Mouse (Mus musculus) cortical plate, adult 2 months (tissue): ENCODE measurements around the gene Bola1. TPM values are rescaled to one million over a fixed set of nuclear protein-coding genes. Genes with fewer than 3 reads are reported as not detected.

ENCODE experiments used
- H3K27ac ChIP-seq: fragments of 200-500 bp; 2 replicates; pipeline ENCODE4 v1.5.1; 2012; ENCODE audit warnings: low read length, control low read depth, inconsistent platforms; ENCODE audit not compliant: insufficient read depth
- H3K4me1 ChIP-seq: fragments of 200-500 bp; 2 replicates; pipeline ENCODE4 v1.6.1; 2011; ENCODE audit warnings: low read length; ENCODE audit not compliant: control insufficient read depth, insufficient read depth
- H3K4me3 ChIP-seq: fragments of 200-500 bp; 2 replicates; pipeline ENCODE4 v1.5.1; 2011; ENCODE audit warnings: mild to moderate bottlenecking, low read length, control low read depth; ENCODE audit not compliant: insufficient read depth
- CTCF ChIP-seq: fragments of 200-500 bp; IDR thresholded peaks from 2 replicates; pipeline ENCODE4 v1.5.1; 2011; ENCODE audit warnings: mild to moderate bottlenecking, control low read depth, low read length; ENCODE audit not compliant: insufficient read depth; ENCODE audit errors: extremely low read depth
- POLR2A ChIP-seq: fragments of 200-500 bp; IDR thresholded peaks from 2 replicates; pipeline ENCODE4 v1.6.1; 2011; ENCODE audit warnings: mild to moderate bottlenecking, low read length, control low read depth; ENCODE audit not compliant: insufficient read depth; ENCODE audit errors: extremely low read depth
- polyA plus RNA-seq: library from polyadenylated mRNA; depleted of rRNA; stranded (reverse); fragments of >200 nt; gene quantifications from 2 replicates; pipeline ENCODE4 v1.2.3, GENCODE M21; 2012; rRNA removed

The Bola1 gene
- polyA plus RNA-seq, 1 experiment = 29.9 TPM

GRCm38 (mm10) chr3:96159820-96160219, 59.7 kb downstream of the Bola1 start:
- Histone ChIP-seq H3K27ac (no peak overlapping the region), H3K4me1 (peaks cover 10% of the 10 kb centered on the region; the same call in 1 of the 2 replicates), H3K4me3 (no peak overlapping the region)
- no peak for TF ChIP-seq CTCF
- TF ChIP-seq POLR2A = no peak

GRCm38 (mm10) chr3:96155501-96155900, 64.0 kb downstream of the Bola1 start:
- Histone ChIP-seq H3K4me3 (no peak overlapping the region), H3K27ac (no peak overlapping the region), H3K4me1 (peaks cover 5% of the 10 kb centered on the region; the same call in 1 of the 2 replicates)
- TF ChIP-seq CTCF (no peak), POLR2A (no peak)

GRCm38 (mm10) chr3:96152611-96153010, 66.9 kb downstream of the Bola1 start:
- no peak overlapping the region for H3K4me3 ChIP-seq
- no peak overlapping the region for H3K27ac ChIP-seq
- H3K4me1 ChIP-seq = no peaks in the 10 kb centered on the region
- no peak for TF ChIP-seq CTCF
- no peak for TF ChIP-seq POLR2A

- TF ChIP-seq POLR2A (no peak), CTCF (no peak)
- Histone ChIP-seq H3K4me1 (no peaks in the 10 kb centered on the region), H3K27ac (no peak overlapping the region), H3K4me3 (no peak overlapping the region)
These were observed 67.7 kb downstream of the Bola1 start for GRCm38 (mm10) chr3:96151836-96152235.

GRCm38 (mm10) chr3:96147950-96148349, 71.6 kb downstream of the Bola1 start:
- Histone ChIP-seq H3K4me3 (no peak overlapping the region), H3K4me1 (no peaks in the 10 kb centered on the region), H3K27ac (no peak overlapping the region)
- TF ChIP-seq CTCF (peak; percentile 47), POLR2A (no peak)

Other genes starting within 250 kb of the Bola1 start
- 133 and 134 TPM in 2 replicates for gene Plekho1, start 223.7 kb downstream of the Bola1 start, polyA plus RNA-seq
- gene Vps45, start 161.2 kb downstream of the Bola1 start, polyA plus RNA-seq = 29.9 and 32.1 TPM in 2 replicates
- 17.3 and 19.9 TPM in 2 replicates for gene Otud7b, start 115.2 kb downstream of the Bola1 start, polyA plus RNA-seq
- gene Mtmr11, start 57.7 kb downstream of the Bola1 start, polyA plus RNA-seq = 13.4 and 14.0 TPM in 2 replicates
- 46.0 and 51.1 TPM in 2 replicates for gene Sf3b4, start 47.4 kb downstream of the Bola1 start, polyA plus RNA-seq
- gene Sv2a, start 38.6 kb downstream of the Bola1 start, polyA plus RNA-seq = 279 and 292 TPM in 2 replicates
- gene Hist2h2ab, start 156 bp upstream of the Bola1 start, polyA plus RNA-seq = 1.3 and 2.7 TPM in 2 replicates
- 1.9 and 4.6 TPM in 2 replicates for gene Hist2h2ac, start 1.2 kb upstream of the Bola1 start, polyA plus RNA-seq
- 7.7 TPM in 2 replicates for gene Hist2h2be, start 1.4 kb upstream of the Bola1 start, polyA plus RNA-seq
- gene Hist2h3c2, start 19.4 kb upstream of the Bola1 start, polyA plus RNA-seq = 9.2 and 10.1 TPM in 2 replicates
- 5.5 and 18.0 TPM in 2 replicates for gene Hist2h2aa2, start 20.6 kb upstream of the Bola1 start, polyA plus RNA-seq
- 137 and 156 TPM in 2 replicates for gene Hist2h2aa1, start 25.8 kb upstream of the Bola1 start, polyA plus RNA-seq
- gene Hist2h3c1, start 27.0 kb upstream of the Bola1 start, polyA plus RNA-seq = not detected in 2 replicates
- 3.1 and 3.6 TPM in 2 replicates for gene Hist2h4, start 43.6 kb upstream of the Bola1 start, polyA plus RNA-seq
- 3.3 and 9.5 TPM in 2 replicates for gene Hist2h3b, start 48.9 kb upstream of the Bola1 start, polyA plus RNA-seq
- 3.7 and 6.7 TPM in 2 replicates for gene Hist2h2bb, start 50.0 kb upstream of the Bola1 start, polyA plus RNA-seq
- 3.6 and 5.1 TPM in 2 replicates for gene Fcgr1, start 74.3 kb upstream of the Bola1 start, polyA plus RNA-seq
- not detected in 2 replicates for gene BC107364, start 232.6 kb upstream of the Bola1 start, polyA plus RNA-seq